Mouse (Mus musculus) kidney, adult 2 months (tissue): ENCODE measurements around the gene Tnnt2. TPM values are rescaled to one million over a fixed set of nuclear protein-coding genes. Genes with fewer than 3 reads are reported as not detected.

Experiments
- DNase-seq: peaks from one replicate; pipeline ENCODE4 v3.0.0; 2021
- H3K27ac ChIP-seq: fragments of 200-500 bp; 2 replicates; pipeline ENCODE4 v1.5.1; 2012; ENCODE audit warnings: low read depth, low read length, control low read depth, inconsistent platforms; ENCODE audit not compliant: insufficient read depth
- H3K27me3 ChIP-seq: fragments of 200-500 bp; replicated peaks from 2 replicates; pipeline ENCODE4 v1.6.1; 2012; ENCODE audit warnings: mild to moderate bottlenecking, moderate library complexity, low read length, inconsistent platforms; ENCODE audit not compliant: control insufficient read depth, insufficient read depth
- H3K36me3 ChIP-seq: fragments of 200-500 bp; 2 replicates; pipeline ENCODE4 v1.6.1; 2012; ENCODE audit warnings: mild to moderate bottlenecking, moderate library complexity, low read length, inconsistent platforms; ENCODE audit not compliant: control insufficient read depth, insufficient read depth
- H3K4me1 ChIP-seq: fragments of 200-500 bp; 2 replicates; pipeline ENCODE4 v1.6.1; 2011; ENCODE audit warnings: low read length; ENCODE audit not compliant: control insufficient read depth, insufficient read depth
- H3K4me3 ChIP-seq: fragments of 200-500 bp; 2 replicates; pipeline ENCODE4 v1.5.1; 2011; ENCODE audit warnings: mild to moderate bottlenecking, low read depth, low read length, control low read depth; ENCODE audit not compliant: insufficient read depth
- CTCF ChIP-seq: fragments of 200-500 bp; conservative IDR thresholded peaks from 2 replicates; pipeline ENCODE4 v1.5.1; 2011; ENCODE audit warnings: low read depth, mild to moderate bottlenecking, control low read depth, low read length, moderate library complexity, mixed read lengths; ENCODE audit not compliant: insufficient read depth, insufficient read length
- POLR2A ChIP-seq: fragments of 200-500 bp; IDR thresholded peaks from one replicate; pipeline ENCODE4 v1.6.1; 2011; ENCODE audit warnings: low read depth, low read length, control low read depth
- WGBS: fragments of 180-500 bp; shearing (Covaris S2); methylation state at CpG from one replicate; pipeline ENCODE4 v1.1.7; 2018; 5-methylcytosine and 5-hydroxymethylcytosine counted together
- polyA plus RNA-seq: library from polyadenylated mRNA; depleted of rRNA; stranded (reverse); fragments of >200 nt; gene quantifications from 2 replicates; pipeline ENCODE4 v1.2.3, GENCODE M21; 2012

Gene Tnnt2
- polyA plus RNA-seq, 1 experiment, result 0.44 TPM

GRCm38 (mm10) chr1:135856070-135856469 is 19.9 kb downstream of the Tnnt2 start:
- H3K36me3 ChIP-seq, result no peaks in the 10 kb centered on the region
- no peak for DNase-seq
- H3K27ac ChIP-seq, result no peak overlapping the region
- H3K4me3 ChIP-seq, result no peak overlapping the region
- no peaks in the 10 kb centered on the region for H3K27me3 ChIP-seq
- no peaks in the 10 kb centered on the region for H3K4me1 ChIP-seq
- WGBS, result 53% methylated on average over 4 of the region's 4 CpGs
- TF ChIP-seq POLR2A (no peak), CTCF (no peak)

- DNase-seq, result no peak
- Histone ChIP-seq H3K27me3 (no peaks in the 10 kb centered on the region), H3K4me1 (no peaks in the 10 kb centered on the region), H3K4me3 (no peak overlapping the region), H3K36me3 (no peaks in the 10 kb centered on the region), H3K27ac (no peak overlapping the region)
- TF ChIP-seq POLR2A, result no peak
- no peak for TF ChIP-seq CTCF
- 67% methylated on average over 11 of the region's 11 CpGs for WGBS
Observed at GRCm38 (mm10) chr1:135857137-135857775, 21.1 kb downstream of the Tnnt2 start.

GRCm38 (mm10) chr1:135858533-135858932 is 22.4 kb downstream of the Tnnt2 start:
- TF ChIP-seq POLR2A, result no peak
- no peak for TF ChIP-seq CTCF
- Histone ChIP-seq H3K27ac (no peak overlapping the region), H3K4me3 (no peak overlapping the region), H3K36me3 (no peaks in the 10 kb centered on the region), H3K4me1 (no peaks in the 10 kb centered on the region), H3K27me3 (no peaks in the 10 kb centered on the region)
- WGBS, result 91% methylated on average over 7 of the region's 7 CpGs
- no peak for DNase-seq

GRCm38 (mm10) chr1:135861091-135861490 is 24.9 kb downstream of the Tnnt2 start:
- Histone ChIP-seq H3K27me3 (no peaks in the 10 kb centered on the region), H3K4me1 (no peaks in the 10 kb centered on the region), H3K4me3 (no peak overlapping the region), H3K36me3 (no peaks in the 10 kb centered on the region), H3K27ac (no peak overlapping the region)
- TF ChIP-seq POLR2A (no peak), CTCF (no peak)
- 86% methylated on average over 5 of the region's 5 CpGs for WGBS
- no peak for DNase-seq

- 40% methylated on average over 9 of the region's 9 CpGs for WGBS
- no peaks in the 10 kb centered on the region for H3K27me3 ChIP-seq
- TF ChIP-seq POLR2A, result no peak
- TF ChIP-seq CTCF, result no peak
- no peak overlapping the region for H3K4me3 ChIP-seq
- H3K27ac ChIP-seq, result no peak overlapping the region
- no peaks in the 10 kb centered on the region for H3K4me1 ChIP-seq
- DNase-seq, result no peak
- no peaks in the 10 kb centered on the region for H3K36me3 ChIP-seq
Observed at GRCm38 (mm10) chr1:135861980-135862552, 25.9 kb downstream of the Tnnt2 start.

- no peaks in the 10 kb centered on the region for H3K4me1 ChIP-seq
- H3K36me3 ChIP-seq, result no peaks in the 10 kb centered on the region
- TF ChIP-seq POLR2A (no peak), CTCF (no peak)
- no peak overlapping the region for H3K27ac ChIP-seq
- no peak overlapping the region for H3K4me3 ChIP-seq
- 77% methylated on average over 5 of the region's 5 CpGs for WGBS
- no peaks in the 10 kb centered on the region for H3K27me3 ChIP-seq
- DNase-seq, result no peak
Observed at GRCm38 (mm10) chr1:135862561-135862960, 26.4 kb downstream of the Tnnt2 start.

- WGBS, result 82% methylated on average over 9 of the region's 9 CpGs
- H3K4me1 ChIP-seq, result no peaks in the 10 kb centered on the region
- no peak for DNase-seq
- no peaks in the 10 kb centered on the region for H3K36me3 ChIP-seq
- H3K27ac ChIP-seq, result no peak overlapping the region
- TF ChIP-seq CTCF (no peak), POLR2A (no peak)
- H3K27me3 ChIP-seq, result no peaks in the 10 kb centered on the region
- no peak overlapping the region for H3K4me3 ChIP-seq
Observed at GRCm38 (mm10) chr1:135863786-135864335, 27.7 kb downstream of the Tnnt2 start.
